Mouse (Mus musculus): ENCODE results near the gene Ccdc42.

Ccdc42 gene

DNA sequence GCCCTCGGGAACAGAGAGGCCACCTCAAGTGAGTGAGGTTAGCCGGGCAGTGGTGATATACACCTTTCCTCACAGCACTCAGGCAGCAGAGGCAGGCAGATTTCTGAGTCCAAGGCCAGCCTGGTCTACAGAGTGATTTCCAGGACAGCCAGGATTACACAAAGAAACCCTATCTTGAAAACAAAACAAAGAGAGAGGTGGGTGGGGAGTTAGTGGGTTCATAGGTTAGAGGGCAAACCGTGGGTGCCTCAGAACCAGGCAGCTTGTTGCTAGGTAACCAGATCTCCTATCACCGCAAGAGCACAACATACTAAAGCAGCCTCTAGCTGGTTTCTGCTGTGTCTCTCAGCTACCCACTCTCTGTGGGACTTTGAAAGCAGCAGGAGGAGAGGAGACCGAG is at the start of gene Ccdc42:
Gene Ccdc42, plus strand, starts transcription at position 301 of the 400 bp plus-strand sequence.
- DNase-seq: no peak

DNA sequence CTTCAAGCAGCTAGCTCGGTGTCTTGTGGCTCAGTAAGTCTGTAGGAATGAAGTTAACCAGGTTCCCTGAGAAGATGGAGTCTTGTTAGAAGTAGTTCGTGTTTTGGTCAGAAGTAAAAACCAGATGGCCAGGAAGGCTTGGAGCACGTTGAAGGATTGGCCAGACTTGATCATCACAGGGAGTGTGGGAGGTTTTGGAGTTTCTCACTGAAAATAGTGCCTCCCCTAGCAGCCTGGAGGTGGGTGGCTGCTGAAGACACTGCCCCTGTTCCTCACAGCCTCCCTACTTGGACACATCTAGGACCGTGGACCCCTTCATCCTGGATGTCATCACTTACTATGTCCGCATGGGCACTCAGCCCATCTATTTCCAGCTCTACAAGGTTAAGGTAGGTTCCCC is 47.2 kb upstream of the Ccdc42 start:
- no peak for DNase-seq

- DNase-seq: peak; percentile 54 to 66
These were observed 42.3 kb upstream of the Ccdc42 start for GRCm38 (mm10) chr11:68544554-68544953.

GRCm38 (mm10) chr11:68545172-68545571 is 41.6 kb upstream of the Ccdc42 start:
- DNase-seq: no peak

GRCm38 (mm10) chr11:68545682-68546222 is 41.1 kb upstream of the Ccdc42 start:
- DNase-seq: no peak

DNA sequence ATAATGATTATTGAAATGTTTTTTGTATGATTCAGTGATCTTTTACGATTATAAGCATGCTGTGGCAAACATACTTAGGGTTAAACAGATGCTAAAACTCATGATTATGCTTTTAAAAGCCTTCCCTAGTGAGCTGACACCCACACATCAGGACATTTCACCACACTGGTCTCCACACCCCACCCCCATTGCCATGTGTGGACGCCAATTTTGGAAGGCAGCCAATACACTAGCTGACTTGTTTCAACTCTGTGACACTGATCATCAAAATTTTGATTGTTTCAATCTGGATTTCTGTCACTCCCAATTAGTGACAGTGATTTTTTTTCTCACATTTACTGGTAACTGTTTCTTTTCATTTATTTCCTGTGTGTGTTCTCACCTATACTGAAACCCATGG is 39.3 kb upstream of the Ccdc42 start:
- no peak for DNase-seq

GRCm38 (mm10) chr11:68549597-68549996 is 37.2 kb upstream of the Ccdc42 start:
- DNase-seq: no peak

DNA sequence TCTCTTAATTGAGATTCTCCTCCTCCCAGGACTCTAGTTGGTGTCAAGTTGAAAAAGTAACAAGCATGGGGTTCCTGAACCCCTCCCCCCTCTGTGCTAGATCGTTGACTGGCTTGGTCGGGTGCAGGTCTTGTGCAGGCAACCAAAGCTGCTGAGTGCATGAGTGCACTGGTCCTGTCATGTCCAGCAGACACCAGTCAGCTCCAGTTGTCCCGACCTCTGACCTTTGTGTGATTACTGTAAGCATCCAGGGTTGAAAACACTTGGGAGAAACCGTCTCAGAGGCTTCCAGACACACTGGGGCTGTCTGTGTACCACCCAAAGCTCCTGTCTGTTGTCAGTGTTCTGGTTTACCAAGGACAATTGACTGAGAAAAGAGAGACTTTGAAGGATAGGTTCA is 36.5 kb upstream of the Ccdc42 start:
- no peak for DNase-seq

DNA sequence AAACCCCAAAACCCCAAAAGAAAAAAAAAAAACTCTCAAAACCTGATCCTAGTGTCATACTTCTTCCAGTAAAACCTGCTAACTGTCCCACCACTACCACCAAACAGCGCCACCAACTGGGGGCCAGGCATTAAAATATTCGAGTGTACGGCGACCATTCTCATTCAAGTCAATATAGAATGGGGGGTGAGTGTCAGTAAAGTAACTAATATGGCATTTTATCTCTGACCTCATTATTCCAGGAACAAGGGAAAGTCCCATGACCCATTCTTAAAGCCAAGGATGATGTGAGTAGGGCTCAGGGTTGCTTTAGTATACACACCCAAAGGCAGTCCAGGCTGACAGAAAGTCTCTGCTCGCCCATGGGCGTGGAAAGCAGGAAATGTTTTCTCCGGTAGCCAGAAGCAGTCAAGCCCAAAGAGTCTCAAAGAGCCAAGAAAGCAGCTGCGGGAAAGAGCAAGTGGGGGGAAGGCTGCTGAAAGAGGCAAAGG is 32.8 kb upstream of the Ccdc42 start:
- peak in 1 of 2 experiments; percentile 57 for DNase-seq

GRCm38 (mm10) chr11:68555918-68556584 is 30.8 kb upstream of the Ccdc42 start, which contains the start of gene Mfsd6l:
Mfsd6l (plus strand) TSS chr11:68556186.
- peak; percentile 90 to 91 for DNase-seq

DNA sequence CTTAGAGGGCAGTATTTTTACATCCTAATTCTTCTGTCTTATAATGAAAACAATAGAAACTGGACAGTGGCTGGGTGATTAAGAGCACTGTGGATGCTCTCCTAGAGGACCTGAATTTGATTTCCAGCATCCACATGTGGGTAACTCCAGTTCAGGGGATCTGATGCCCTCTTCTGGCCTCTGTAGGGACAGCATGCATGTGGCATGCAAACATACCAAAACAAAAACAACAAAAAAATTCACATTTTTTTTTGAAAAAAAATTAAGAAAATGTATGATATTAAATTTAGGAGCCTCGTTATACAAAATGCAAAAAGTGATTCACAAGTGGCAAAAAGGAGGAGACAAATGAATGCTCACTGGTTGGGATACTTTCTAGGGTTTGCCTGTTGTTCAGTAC is 27.3 kb upstream of the Ccdc42 start:
- DNase-seq: peak in 1 of 2 experiments; percentile 27

GRCm38 (mm10) chr11:68561957-68562950 is 24.6 kb upstream of the Ccdc42 start:
- DNase-seq: peak in 1 of 2 experiments; percentile 30

GRCm38 (mm10) chr11:68564356-68565031 is 22.3 kb upstream of the Ccdc42 start:
- DNase-seq: no peak

DNA sequence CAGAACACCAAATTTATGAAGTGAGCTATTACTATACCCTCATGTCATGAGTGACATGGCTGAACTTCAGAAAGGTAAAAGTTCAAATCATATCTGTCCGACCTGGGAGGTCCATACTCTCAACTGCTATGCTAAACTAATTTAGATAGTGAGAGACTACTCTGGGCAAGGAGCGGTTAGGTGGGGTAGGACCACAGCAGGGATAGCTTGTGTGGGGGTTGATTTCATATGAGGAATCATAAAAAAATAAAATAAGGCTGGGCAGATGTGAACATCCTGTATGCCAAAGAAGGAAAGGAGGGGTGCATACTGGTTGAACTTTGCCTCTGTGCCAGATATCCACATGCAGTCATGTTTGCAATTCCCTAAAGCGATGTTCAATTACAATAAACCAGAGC is 21.8 kb upstream of the Ccdc42 start:
- no peak for DNase-seq

- peak; percentile 77 to 87 for DNase-seq
These were observed 20.3 kb upstream of the Ccdc42 start for GRCm38 (mm10) chr11:68566447-68567059.

- DNase-seq: no peak
These were observed 16.0 kb upstream of the Ccdc42 start for GRCm38 (mm10) chr11:68570861-68571260.

DNA sequence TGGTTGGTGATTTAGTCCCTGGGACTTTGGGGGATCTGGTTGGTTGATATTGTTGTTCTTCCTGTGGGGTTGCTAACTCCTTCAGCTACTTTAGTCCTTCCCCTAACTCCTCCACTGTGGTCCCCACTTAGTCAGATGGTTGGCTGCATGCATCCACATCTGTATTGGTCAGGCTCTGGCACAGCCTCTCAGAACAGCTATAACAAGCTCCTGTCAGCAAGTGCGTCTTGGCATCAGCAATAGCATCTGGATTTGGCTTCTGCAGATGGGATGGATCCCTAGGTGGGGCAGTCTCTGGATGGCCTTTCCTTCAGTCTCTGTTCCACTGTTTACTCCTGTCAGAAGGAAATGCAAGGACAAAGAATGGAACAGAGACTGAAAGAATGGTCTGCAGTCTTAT is 9.7 kb upstream of the Ccdc42 start:
- no peak for DNase-seq

DNA sequence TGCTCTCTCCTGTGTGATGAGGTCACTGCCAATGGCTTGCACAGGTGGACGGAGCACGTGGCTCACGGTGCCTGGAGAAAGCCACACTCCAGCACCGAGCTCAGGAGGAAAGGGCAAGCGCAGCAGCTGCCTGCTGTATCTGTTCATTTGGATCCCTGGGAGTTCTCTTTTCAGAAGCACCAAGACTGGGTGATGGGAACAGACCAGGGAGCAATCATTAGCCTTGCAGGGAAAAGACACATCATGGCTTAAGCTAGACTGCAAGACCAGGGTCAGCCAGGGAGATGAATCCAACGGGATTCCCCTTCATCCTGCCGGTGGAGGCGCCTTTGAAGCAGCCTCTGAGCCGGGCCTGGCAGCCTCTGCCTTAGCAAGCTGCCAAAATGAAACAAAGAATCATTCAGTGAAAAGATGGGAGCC is 7.3 kb upstream of the Ccdc42 start:
- no peak for DNase-seq

- no peak for DNase-seq
These were observed 6.3 kb upstream of the Ccdc42 start for GRCm38 (mm10) chr11:68580566-68580965.

DNA sequence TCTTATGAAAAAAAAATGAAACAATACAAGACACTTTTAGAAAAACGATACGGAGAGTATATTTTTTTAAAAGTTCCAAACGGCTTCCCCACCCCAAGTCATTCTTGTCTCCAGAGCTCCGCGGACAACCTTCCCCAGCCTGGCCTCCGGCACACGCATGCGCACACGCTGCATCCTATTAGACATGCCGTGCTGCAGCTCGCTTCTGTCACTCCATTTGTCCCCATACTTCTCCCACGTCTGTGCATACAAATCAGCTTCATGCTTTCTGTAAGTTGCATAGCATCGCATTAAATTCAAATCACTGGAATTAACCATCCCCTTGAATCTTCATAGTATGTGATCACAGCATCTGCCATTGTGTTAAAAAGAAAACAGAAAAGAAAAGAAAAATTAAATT is 3.6 kb upstream of the Ccdc42 start:
- DNase-seq: no peak

GRCm38 (mm10) chr11:68583906-68584480 is 2.8 kb upstream of the Ccdc42 start:
- no peak for DNase-seq

DNA sequence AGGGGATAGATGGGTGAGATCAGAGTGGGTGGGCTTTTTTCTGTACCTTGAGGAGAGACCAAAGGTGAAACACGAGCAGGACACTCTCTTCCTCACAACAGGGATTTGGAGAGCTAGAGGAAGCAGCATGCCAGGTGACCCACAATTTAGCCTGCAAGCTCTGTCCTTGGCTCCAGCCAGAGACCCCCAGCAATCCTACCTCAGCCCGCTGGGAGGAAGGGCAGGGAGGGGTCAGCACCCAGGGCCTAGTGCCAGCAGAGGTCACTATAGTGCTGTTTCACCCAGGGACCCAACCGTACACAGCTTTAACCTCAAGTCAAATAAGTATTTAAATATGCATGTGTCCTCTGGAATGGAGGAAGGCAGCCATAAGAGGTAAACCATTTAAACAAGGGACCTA is 931 bp upstream of the Ccdc42 start:
- DNase-seq: peak in 1 of 2 experiments; percentile 40

Data from kidney, postnatal 25 days (tissue).